Mouse (Mus musculus) lung, adult 2 months (tissue): ENCODE results near the gene Drg1.

Experiments
- CTCF ChIP-seq: fragments of 200-500 bp; IDR thresholded peaks from 2 replicates; pipeline ENCODE4 v1.5.1; 2011; ENCODE audit warnings: mild to moderate bottlenecking, low read length, control low read depth; ENCODE audit not compliant: insufficient read depth
- POLR2A ChIP-seq: fragments of 200-500 bp; IDR thresholded peaks from 2 replicates; pipeline ENCODE4 v1.6.1; 2011; ENCODE audit warnings: low read depth, mild to moderate bottlenecking, control low read depth, low read length, borderline replicate concordance; ENCODE audit errors: extremely low read depth

DNA sequence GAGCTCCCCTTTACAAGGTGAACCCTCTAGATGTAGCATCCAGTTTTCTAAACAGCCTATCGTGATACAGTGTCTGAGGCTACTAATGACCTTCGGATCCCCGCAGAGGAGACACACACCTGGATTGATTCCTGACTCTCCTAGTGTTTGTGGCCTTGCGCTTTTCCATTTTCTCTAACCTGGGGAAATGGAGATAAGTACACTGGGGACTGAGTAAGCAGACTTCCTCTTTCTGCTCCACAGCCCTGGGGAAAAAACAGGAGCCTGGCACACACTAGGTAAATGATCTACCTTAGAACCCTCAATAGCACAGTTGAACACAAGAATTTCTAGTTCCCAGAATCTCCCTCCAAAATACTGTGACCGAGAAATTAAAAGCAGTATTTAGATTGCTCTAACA lies 21.7 kb upstream of the Drg1 start:
- TF ChIP-seq POLR2A (no peak), CTCF (no peak)
